Mouse (Mus musculus): ENCODE measurements at regions not wholly inside any gene's neighbourhood (a gene's known extent, or its start where the extent isn't known, plus 50 kb on each side); places are given as distances from the start of the nearest gene placed in this dataset.

DNA sequence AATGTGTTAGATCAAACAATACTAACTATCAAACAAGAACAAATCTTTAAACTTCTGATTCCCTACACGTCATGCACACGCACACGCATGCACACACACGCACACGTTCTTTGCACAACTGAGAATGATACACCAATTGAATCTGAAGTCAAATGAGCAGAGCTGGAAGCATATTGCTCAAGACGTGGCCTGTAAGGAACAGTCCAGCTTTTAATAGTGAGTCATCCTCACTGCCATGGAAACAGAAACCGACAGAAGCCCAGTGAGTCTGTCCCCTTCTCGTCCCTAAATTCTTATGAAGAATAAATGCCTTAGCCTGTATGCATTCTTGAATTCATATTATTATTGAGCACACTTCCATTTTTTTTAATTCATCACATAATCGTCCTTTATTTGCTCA, 75.7 kb upstream of the Magi3 start:
- Histone ChIP-seq H3K9me3 (replicated peaks; ENCODE audit: insufficient read depth, low read length) (no peaks in the 10 kb centered on the region), H3K36me3 (ENCODE audit: control insufficient read depth in 1 of 2, insufficient read depth in 2 of 2, low read length in 2 of 2) (no peaks in the 10 kb centered on the region), H3K79me2 (ENCODE audit: control insufficient read depth, insufficient read depth, low read length, poor library complexity) (no peaks in the 10 kb centered on the region), H3K9ac (ENCODE audit: control insufficient read depth, low read depth, low read length, poor library complexity, severe bottlenecking) (no peak overlapping the region), H3K27ac (ENCODE audit: control insufficient read depth, low read depth, low read length) (no peak overlapping the region), H3K27me3 (ENCODE audit: control insufficient read depth in 1 of 2, insufficient read depth in 2 of 2, low read length in 2 of 2) (no peaks in the 10 kb centered on the region; a peak in 2 of 4 replicates), H3K4me1 (ENCODE audit: control insufficient read depth in 1 of 2, insufficient read depth in 2 of 2, low read length in 2 of 2) (no peaks in the 10 kb centered on the region), H3K4me3 (ENCODE audit: control insufficient read depth in 1 of 2, insufficient read depth in 1 of 2, low read depth in 2 of 2, low read length in 2 of 2) (no peak overlapping the region)
- no peak for DNase-seq (ENCODE audit: low read depth, low spot score)
- TF ChIP-seq MYC (IDR thresholded peaks at IDR 0.05; ENCODE audit: low read depth, low read length): no peak
- TF ChIP-seq UBTF (IDR thresholded peaks at IDR 0.05; ENCODE audit: borderline replicate concordance, insufficient read depth, low read depth, low read length): no peak
- no peak for TF ChIP-seq TCF12 (IDR thresholded peaks at IDR 0.05; ENCODE audit: low read depth, low read length)
- no peak for TF ChIP-seq MAX (IDR thresholded peaks at IDR 0.05; ENCODE audit: low read length)
- no peak for TF ChIP-seq ZNF384 (IDR thresholded peaks at IDR 0.05; ENCODE audit: low read depth, low read length)
- TF ChIP-seq MAFK (IDR thresholded peaks at IDR 0.05; ENCODE audit: borderline replicate concordance, low read depth, low read length): no peak
- no peak for TF ChIP-seq KAT2A (conservative IDR thresholded peaks at IDR 0.05; ENCODE audit: low read depth, low read length)
- no peak for TF ChIP-seq POLR2A (IDR thresholded peaks at IDR 0.05; ENCODE audit: control insufficient read depth in 1 of 2, insufficient read depth in 1 of 2, low read depth in 1 of 2, low read length in 2 of 2, poor library complexity in 1 of 2)
- no peak for TF ChIP-seq CHD1 (IDR thresholded peaks at IDR 0.05; ENCODE audit: low read depth, low read length)
- TF ChIP-seq USF2 (IDR thresholded peaks at IDR 0.05; ENCODE audit: borderline replicate concordance in 1 of 2, insufficient read depth in 1 of 2, low read depth in 1 of 2, low read length in 2 of 2): no peak
- TF ChIP-seq ETS1 (IDR thresholded peaks at IDR 0.05; ENCODE audit: low read depth, low read length): no peak
- TF ChIP-seq CHD2 (IDR thresholded peaks at IDR 0.05; ENCODE audit: low read length): no peak
- TF ChIP-seq NELFE (IDR thresholded peaks at IDR 0.05; ENCODE audit: low read depth, low read length): no peak
- TF ChIP-seq NRF1 (IDR thresholded peaks at IDR 0.05; ENCODE audit: insufficient read depth, low read depth, low read length, poor library complexity, severe bottlenecking): no peak

DNA sequence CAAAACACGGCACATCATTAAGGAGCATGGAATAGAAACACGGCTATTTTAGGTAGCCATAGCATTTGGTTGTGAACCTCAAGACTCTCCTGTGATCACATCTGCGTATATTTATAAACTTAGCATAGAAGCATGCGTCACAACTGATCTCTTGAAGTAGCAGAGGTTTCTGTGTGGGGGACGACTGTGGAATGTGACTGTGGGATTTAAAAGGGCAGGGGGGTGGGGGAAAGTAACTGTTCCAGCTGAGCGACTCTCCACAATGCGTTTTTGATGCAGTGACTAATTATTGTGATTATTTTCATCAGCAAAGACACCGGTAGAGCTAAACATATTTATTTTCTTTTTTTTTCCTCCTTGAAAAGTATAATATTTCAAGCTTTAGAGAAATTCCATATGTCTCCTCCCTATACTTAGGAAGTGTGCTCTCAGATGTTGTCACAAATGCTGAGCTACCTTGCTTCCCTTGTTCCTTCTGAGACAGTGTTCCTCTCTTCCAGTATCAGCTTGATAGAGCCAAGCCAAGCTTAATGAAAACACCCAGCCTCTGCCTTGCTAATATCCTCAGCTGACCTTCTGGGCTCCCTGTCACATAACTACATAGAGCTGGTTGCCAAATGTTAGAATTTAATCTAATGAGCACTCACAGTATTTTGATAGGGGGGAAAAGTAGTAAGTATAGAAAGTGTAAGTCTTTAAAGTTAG, 75.0 kb upstream of the Magi3 start:
- Histone ChIP-seq H3K27me3 (ENCODE audit: control insufficient read depth in 1 of 2, insufficient read depth in 2 of 2, low read length in 2 of 2) (no peaks in the 10 kb centered on the region; a peak in 2 of 4 replicates), H3K9me3 (replicated peaks; ENCODE audit: insufficient read depth, low read length) (no peaks in the 10 kb centered on the region)
- no peak for TF ChIP-seq ZNF384 (IDR thresholded peaks at IDR 0.05; ENCODE audit: low read depth, low read length)
- TF ChIP-seq TBP (IDR thresholded peaks at IDR 0.05; ENCODE audit: low read depth, low read length): no peak
- TF ChIP-seq NELFE (IDR thresholded peaks at IDR 0.05; ENCODE audit: low read depth, low read length): no peak
- no peak for TF ChIP-seq ELF1 (IDR thresholded peaks at IDR 0.05; ENCODE audit: low read depth, low read length)
- TF ChIP-seq RCOR1 (IDR thresholded peaks at IDR 0.05; ENCODE audit: low read depth, low read length): no peak
- no peak for TF ChIP-seq CTCF (IDR thresholded peaks at IDR 0.05 in 2 of 3, conservative IDR thresholded peaks at IDR 0.05 in 1 of 3; ENCODE audit: control insufficient read depth in 1 of 3, insufficient read depth in 1 of 3, low read depth in 2 of 3, low read length in 3 of 3, poor library complexity in 1 of 3, severe bottlenecking in 1 of 3)
- no peak for TF ChIP-seq MYB (IDR thresholded peaks at IDR 0.05; ENCODE audit: low read depth, low read length)
- TF ChIP-seq ZMIZ1 (IDR thresholded peaks at IDR 0.05; ENCODE audit: low read depth, low read length): no peak
- TF ChIP-seq MXI1 (IDR thresholded peaks at IDR 0.05; ENCODE audit: low read depth, low read length): no peak
- no peak for TF ChIP-seq MAZ (IDR thresholded peaks at IDR 0.05; ENCODE audit: low read depth, low read length)
- TF ChIP-seq ZKSCAN1 (IDR thresholded peaks at IDR 0.05; ENCODE audit: low read depth, low read length): no peak
- TF ChIP-seq USF1 (IDR thresholded peaks at IDR 0.05; ENCODE audit: low read depth, low read length): no peak
- no peak for TF ChIP-seq POLR2AphosphoS5 (IDR thresholded peaks at IDR 0.05; ENCODE audit: borderline replicate concordance, low read depth, low read length)
- no peak for TF ChIP-seq JUND (IDR thresholded peaks at IDR 0.05; ENCODE audit: low read depth, low read length)
- no peak for TF ChIP-seq RAD21 (IDR thresholded peaks at IDR 0.05; ENCODE audit: low read depth, low read length)
- TF ChIP-seq MAFK (IDR thresholded peaks at IDR 0.05; ENCODE audit: borderline replicate concordance, low read depth, low read length): no peak

More for the DNA sequence above, 75.0 kb upstream of the Magi3 start:
- no peaks in the 10 kb centered on the region for H3K4me1 ChIP-seq (ENCODE audit: control insufficient read depth in 1 of 2, insufficient read depth in 2 of 2, low read length in 2 of 2)
- H3K79me2 ChIP-seq (ENCODE audit: control insufficient read depth, insufficient read depth, low read length, poor library complexity): no peaks in the 10 kb centered on the region
- H3K27ac ChIP-seq (ENCODE audit: control insufficient read depth, low read depth, low read length): no peak overlapping the region
- no peak overlapping the region for H3K4me3 ChIP-seq (ENCODE audit: control insufficient read depth in 1 of 2, insufficient read depth in 1 of 2, low read depth in 2 of 2, low read length in 2 of 2)
- no peak for DNase-seq (ENCODE audit: low read depth, low spot score)
- H3K9ac ChIP-seq (ENCODE audit: control insufficient read depth, low read depth, low read length, poor library complexity, severe bottlenecking): no peak overlapping the region
- no peaks in the 10 kb centered on the region for H3K36me3 ChIP-seq (ENCODE audit: control insufficient read depth in 1 of 2, insufficient read depth in 2 of 2, low read length in 2 of 2)

Measured in MEL (cell line).